Mouse (Mus musculus) thymus, adult 2 months (tissue): ENCODE measurements around the gene Cryba2.

Experiments used
- CTCF ChIP-seq: fragments of 200-500 bp; IDR thresholded peaks from 2 replicates; pipeline ENCODE4 v1.5.1; 2012; ENCODE audit warnings: mild to moderate bottlenecking, control low read depth, low read length, moderate library complexity, borderline replicate concordance; ENCODE audit not compliant: control insufficient read depth, poor library complexity, insufficient read depth; ENCODE audit errors: extremely low read depth
- POLR2A ChIP-seq: fragments of 200-500 bp; IDR thresholded peaks from 2 replicates; pipeline ENCODE4 v1.6.1; 2012; ENCODE audit warnings: mild to moderate bottlenecking, low read length, control low read depth, moderate library complexity; ENCODE audit not compliant: control insufficient read depth, poor library complexity, insufficient read depth; ENCODE audit errors: extremely low read depth

DNA sequence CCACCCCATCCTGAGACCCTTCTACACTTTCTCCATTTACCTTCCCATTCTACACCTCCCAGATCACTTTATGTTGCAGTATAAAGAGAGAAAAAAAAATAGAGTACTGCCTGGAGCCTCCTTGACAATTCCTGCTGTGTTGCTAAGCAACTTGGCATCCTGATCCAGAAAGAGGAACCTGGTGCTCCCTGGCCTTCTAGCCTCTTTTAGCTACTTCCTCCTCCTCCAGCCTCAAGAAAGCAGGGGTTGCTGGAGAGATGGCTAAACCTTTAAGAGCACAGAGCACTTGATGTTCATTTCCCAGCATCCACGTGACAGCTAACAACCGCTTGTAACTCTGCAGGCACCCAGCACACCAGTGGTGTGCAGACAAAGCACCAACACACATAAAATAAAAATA is 20.7 kb downstream of the Cryba2 start:
- TF ChIP-seq CTCF (no peak), POLR2A (no peak)
